Mouse (Mus musculus) lung, embryonic 14.5 days (tissue): ENCODE results near the gene Grin2b. TPM values are rescaled to one million over a fixed set of nuclear protein-coding genes. Genes with fewer than 3 reads are reported as not detected.

ENCODE experiments used
- ATAC-seq: fragments of 200-750 bp; cut with Nextera tagmentation; 2 replicates; pipeline ENCODE4 v1.8.0; 2017; ENCODE audit warnings: mild to moderate bottlenecking, moderate TSS enrichment, moderate library complexity; ENCODE audit not compliant: insufficient read depth
- DNase-seq: peaks from one replicate; pipeline ENCODE4 v3.0.0-alpha.2; 2015
- H3K27ac ChIP-seq: fragments of 300-500 bp; sonication (generic); 2 replicates; pipeline ENCODE4 v1.5.1; 2014; ENCODE audit warnings: low read depth, mild to moderate bottlenecking, moderate library complexity
- H3K27me3 ChIP-seq: fragments of 300-500 bp; sonication (generic); 2 replicates; pipeline ENCODE4 v1.6.1; 2014; ENCODE audit warnings: low read length, control low read depth; ENCODE audit not compliant: insufficient read depth
- H3K36me3 ChIP-seq: fragments of 300-500 bp; sonication (generic); 2 replicates; pipeline ENCODE4 v1.6.1; 2014; ENCODE audit warnings: control low read depth; ENCODE audit not compliant: insufficient read depth
- H3K4me1 ChIP-seq: fragments of 300-500 bp; sonication (generic); 2 replicates; pipeline ENCODE4 v1.6.1; 2014; ENCODE audit warnings: antibody characterized with exemption, control low read depth; ENCODE audit not compliant: insufficient read depth
- H3K4me2 ChIP-seq: fragments of 300-500 bp; sonication (generic); 2 replicates; pipeline ENCODE4 v1.6.1; 2014; ENCODE audit warnings: mild to moderate bottlenecking
- H3K4me3 ChIP-seq: fragments of 300-500 bp; sonication (generic); 2 replicates; pipeline ENCODE4 v1.5.1; 2014; ENCODE audit warnings: low read depth, low read length
- H3K9ac ChIP-seq: fragments of 300-500 bp; sonication (generic); 2 replicates; pipeline ENCODE4 v1.6.1; 2014
- H3K9me3 ChIP-seq: fragments of 300-500 bp; sonication (generic); 2 replicates; pipeline ENCODE4 v1.6.1; 2016; ENCODE audit warnings: low read depth, low read length, control low read depth
- CTCF ChIP-seq: IDR thresholded peaks from 2 replicates; pipeline ENCODE4 v1.5.1; 2016; ENCODE audit warnings: antibody characterized with exemption, low read depth
- WGBS: fragments of 180-500 bp; shearing (Covaris S2); extraction: QIAGEN DNeasy Blood & Tissue Kit; methylation state at CpG from one replicate; pipeline ENCODE4 v1.1.7; 2014; 5-methylcytosine and 5-hydroxymethylcytosine counted together
- polyA plus RNA-seq: library from polyadenylated mRNA; unstranded; fragments of >200 nt; fragmentation: Nextera tagmentation; extraction: Ambion mirVana; gene quantifications from 2 replicates; pipeline ENCODE4 v1.2.1, GENCODE M21; 2014

The Grin2b gene
- polyA plus RNA-seq, 1 experiment from 2014 or later, result 0.82 TPM

GRCm38 (mm10) chr6:135907137-135907536 lies 266.2 kb downstream of the Grin2b start:
- ATAC-seq (no peak), DNase-seq (no peak)
- H3K4me2 ChIP-seq, result no peak overlapping the region
- no peak overlapping the region for H3K9ac ChIP-seq
- H3K4me3 ChIP-seq, result no peak overlapping the region
- no peak for TF ChIP-seq CTCF
- no peaks in the 10 kb centered on the region for H3K4me1 ChIP-seq
- H3K9me3 ChIP-seq, result no peaks in the 10 kb centered on the region
- WGBS, result 53% methylated on average over 8 of the region's 8 CpGs
- H3K27ac ChIP-seq, result no peak overlapping the region
- no peaks in the 10 kb centered on the region for H3K27me3 ChIP-seq
- H3K36me3 ChIP-seq, result no peaks in the 10 kb centered on the region

- ATAC-seq (no peak), DNase-seq (peak; percentile 35)
- Histone ChIP-seq H3K4me1 (no peaks in the 10 kb centered on the region), H3K27ac (no peak overlapping the region), H3K4me3 (no peak overlapping the region), H3K9me3 (no peaks in the 10 kb centered on the region), H3K9ac (no peak overlapping the region), H3K27me3 (no peaks in the 10 kb centered on the region), H3K36me3 (no peaks in the 10 kb centered on the region), H3K4me2 (no peak overlapping the region)
- WGBS, result 49% methylated on average over 5 of the region's 5 CpGs
- no peak for TF ChIP-seq CTCF
These were observed 268.9 kb downstream of the Grin2b start for GRCm38 (mm10) chr6:135904391-135904790.

DNA sequence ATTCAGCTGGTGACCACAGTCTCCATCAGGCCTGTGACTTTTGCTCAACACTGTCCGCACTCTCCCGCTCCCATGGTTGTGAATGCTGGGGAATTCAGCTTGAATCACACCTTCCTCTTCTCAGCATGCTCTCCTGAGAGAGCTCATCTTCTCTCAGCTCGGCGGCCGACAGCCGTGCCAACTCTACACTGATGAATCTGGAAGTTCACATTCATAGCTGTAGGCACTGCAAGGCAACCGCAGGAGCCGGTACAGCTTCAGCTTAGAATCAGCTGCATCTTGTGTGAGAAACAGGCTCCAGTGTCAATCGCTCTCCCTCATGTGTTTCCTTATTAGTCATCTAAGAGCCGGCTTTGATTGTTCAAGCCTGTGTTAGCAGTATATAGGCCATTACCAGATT lies 272.9 kb downstream of the Grin2b start:
- no peak for ATAC-seq
- no peak overlapping the region for H3K9ac ChIP-seq
- WGBS, result 63% methylated on average over 10 of the region's 10 CpGs
- H3K4me2 ChIP-seq, result no peak overlapping the region
- H3K36me3 ChIP-seq, result no peaks in the 10 kb centered on the region
- no peaks in the 10 kb centered on the region for H3K4me1 ChIP-seq
- H3K27me3 ChIP-seq, result no peaks in the 10 kb centered on the region
- no peak for TF ChIP-seq CTCF
- no peak overlapping the region for H3K4me3 ChIP-seq
- DNase-seq, result no peak
- H3K9me3 ChIP-seq, result no peaks in the 10 kb centered on the region
- no peak overlapping the region for H3K27ac ChIP-seq

- Histone ChIP-seq H3K9ac (no peak overlapping the region), H3K27me3 (no peaks in the 10 kb centered on the region), H3K36me3 (no peaks in the 10 kb centered on the region), H3K27ac (no peak overlapping the region), H3K9me3 (no peaks in the 10 kb centered on the region), H3K4me1 (no peaks in the 10 kb centered on the region), H3K4me2 (no peak overlapping the region), H3K4me3 (no peak overlapping the region)
- no peak for TF ChIP-seq CTCF
- ATAC-seq (no peak), DNase-seq (no peak)
- 68% methylated on average over 10 of the region's 10 CpGs for WGBS
These were observed 274.1 kb downstream of the Grin2b start for GRCm38 (mm10) chr6:135899225-135899624.

DNA sequence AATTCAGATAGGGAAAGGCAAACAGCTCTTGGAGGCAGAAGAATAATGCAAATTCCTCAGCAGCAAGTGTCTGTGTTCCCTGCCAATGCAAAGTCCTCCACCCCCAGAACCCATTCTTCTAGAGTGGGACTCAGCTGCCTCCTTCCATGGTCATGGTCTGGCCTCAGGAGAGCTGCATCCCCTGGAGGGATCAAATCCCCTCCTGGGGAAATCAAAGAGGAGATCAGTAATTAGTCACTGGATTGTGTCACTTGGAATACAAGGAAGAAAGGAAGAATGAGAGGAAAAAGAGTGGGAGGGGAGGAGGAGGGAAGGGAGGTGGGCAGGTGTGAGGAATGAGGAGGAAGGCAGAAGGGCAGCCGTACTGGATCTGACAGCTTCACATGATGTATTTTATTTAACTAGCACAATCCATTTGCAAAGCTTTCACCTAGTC lies 278.5 kb downstream of the Grin2b start:
- no peak for DNase-seq
- ATAC-seq, result no peak
- Histone ChIP-seq H3K4me3 (no peak overlapping the region), H3K27me3 (no peaks in the 10 kb centered on the region), H3K4me2 (no peak overlapping the region), H3K36me3 (no peaks in the 10 kb centered on the region), H3K9ac (no peak overlapping the region), H3K27ac (no peak overlapping the region), H3K4me1 (no peaks in the 10 kb centered on the region), H3K9me3 (no peaks in the 10 kb centered on the region)
- 20% methylated on average over 1 of the region's 1 CpGs for WGBS
- no peak for TF ChIP-seq CTCF

GRCm38 (mm10) chr6:135882611-135883010 lies 290.7 kb downstream of the Grin2b start:
- Histone ChIP-seq H3K4me2 (no peak overlapping the region), H3K27me3 (no peaks in the 10 kb centered on the region), H3K9ac (no peak overlapping the region), H3K27ac (no peak overlapping the region), H3K9me3 (no peaks in the 10 kb centered on the region), H3K4me3 (no peak overlapping the region), H3K36me3 (no peaks in the 10 kb centered on the region), H3K4me1 (no peaks in the 10 kb centered on the region)
- DNase-seq (peak; percentile 26), ATAC-seq (peak; percentile 44; the same call in 1 of the 2 replicates)
- TF ChIP-seq CTCF, result no peak
- 29% methylated on average over 5 of the region's 5 CpGs for WGBS

DNA sequence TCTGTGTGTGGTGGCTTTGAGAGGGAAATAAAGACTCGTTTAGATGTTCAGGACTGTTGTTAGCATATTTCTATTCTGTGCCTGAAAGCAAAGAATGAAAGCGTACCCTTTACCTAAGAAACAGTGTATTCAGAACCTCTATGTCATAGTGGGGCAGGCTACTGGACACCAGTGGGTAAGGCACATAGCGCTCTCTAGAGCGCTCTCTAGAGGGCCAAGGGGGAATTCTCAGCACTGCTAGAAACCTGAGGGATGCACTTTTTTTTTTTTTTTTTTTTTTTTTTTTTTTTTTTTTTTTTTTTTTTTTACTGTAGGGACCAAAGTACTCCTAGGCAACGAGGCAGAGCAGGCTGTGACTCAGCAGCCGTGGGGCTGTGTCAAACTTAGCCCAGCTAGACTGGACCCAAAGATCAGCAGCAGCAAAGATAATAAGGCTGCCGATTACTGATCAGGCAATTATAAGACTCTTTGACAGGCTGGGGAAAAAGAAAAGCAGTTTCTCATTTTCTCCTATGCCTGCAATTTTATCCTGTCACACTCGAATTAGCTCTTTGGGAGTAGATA lies 297.1 kb downstream of the Grin2b start:
- 58% methylated on average over 8 of the region's 8 CpGs for WGBS
- no peak for ATAC-seq
- no peak overlapping the region for H3K9ac ChIP-seq

GRCm38 (mm10) chr6:135874626-135875025 lies 298.7 kb downstream of the Grin2b start:
- peak; percentile 31 for TF ChIP-seq CTCF
- no peak for DNase-seq
- H3K4me2 ChIP-seq, result no peak overlapping the region
- H3K27ac ChIP-seq, result no peak overlapping the region
- no peaks in the 10 kb centered on the region for H3K4me1 ChIP-seq
- no peaks in the 10 kb centered on the region for H3K27me3 ChIP-seq
- H3K9ac ChIP-seq, result no peak overlapping the region
- no peaks in the 10 kb centered on the region for H3K9me3 ChIP-seq
- no peak for ATAC-seq
- H3K4me3 ChIP-seq, result no peak overlapping the region
- no peaks in the 10 kb centered on the region for H3K36me3 ChIP-seq

More for the DNA sequence above, 297.1 kb downstream of the Grin2b start:
- Histone ChIP-seq H3K4me3 (no peak overlapping the region), H3K4me2 (no peak overlapping the region), H3K9me3 (no peaks in the 10 kb centered on the region), H3K36me3 (no peaks in the 10 kb centered on the region), H3K27me3 (no peaks in the 10 kb centered on the region), H3K4me1 (no peaks in the 10 kb centered on the region), H3K27ac (no peak overlapping the region)
- DNase-seq, result no peak
- no peak for TF ChIP-seq CTCF
